Mouse (Mus musculus) embryonic facial prominence, embryonic 13.5 days (tissue): Measurements from ENCODE around the gene H2-M10.2. TPM values are rescaled to one million over a fixed set of nuclear protein-coding genes. Genes with fewer than 3 reads are reported as not detected.
"Not testable (repeated sequence)": the region's sequence is repeated elsewhere in the genome, so short reads cannot be mapped to it uniquely, and the experiment has no call there.

Source experiments
- ATAC-seq: fragments of 200-750 bp; cut with Nextera tagmentation; 2 replicates; pipeline ENCODE4 v1.8.0; 2017; ENCODE audit warnings: low read depth; ENCODE audit not compliant: insufficient number of reproducible peaks, insufficient read depth, low FRiP score, low TSS enrichment
- H3K27ac ChIP-seq: fragments of 300-500 bp; sonication (generic); 2 replicates; pipeline ENCODE4 v1.5.1; 2015; ENCODE audit warnings: moderate library complexity, mild to moderate bottlenecking, inconsistent platforms
- H3K27me3 ChIP-seq: fragments of 300-500 bp; sonication (generic); 2 replicates; pipeline ENCODE4 v1.6.1; 2015; ENCODE audit warnings: mild to moderate bottlenecking, inconsistent platforms
- H3K36me3 ChIP-seq: fragments of 300-500 bp; sonication (generic); 2 replicates; pipeline ENCODE4 v1.6.1; 2015; ENCODE audit warnings: mild to moderate bottlenecking, inconsistent platforms
- H3K4me1 ChIP-seq: fragments of 300-500 bp; sonication (generic); 2 replicates; pipeline ENCODE4 v1.6.1; 2015; ENCODE audit warnings: inconsistent platforms
- H3K4me2 ChIP-seq: fragments of 300-500 bp; sonication (generic); 2 replicates; pipeline ENCODE4 v1.6.1; 2015; ENCODE audit warnings: moderate library complexity, mild to moderate bottlenecking, inconsistent platforms
- H3K4me3 ChIP-seq: fragments of 300-500 bp; sonication (generic); 2 replicates; pipeline ENCODE4 v1.5.1; 2015; ENCODE audit warnings: mild to moderate bottlenecking, inconsistent platforms
- H3K9ac ChIP-seq: fragments of 300-500 bp; sonication (generic); 2 replicates; pipeline ENCODE4 v1.6.1; 2015; ENCODE audit warnings: mild to moderate bottlenecking, inconsistent platforms
- H3K9me3 ChIP-seq: fragments of 300-500 bp; sonication (generic); 2 replicates; pipeline ENCODE4 v1.6.1; 2016; ENCODE audit warnings: inconsistent platforms
- WGBS: fragments of 180-500 bp; shearing (Covaris S2); methylation state at CpG from one replicate; pipeline ENCODE4 v1.1.7; 2015; ENCODE audit warnings: mixed read lengths; 5-methylcytosine and 5-hydroxymethylcytosine counted together
- polyA plus RNA-seq: library from polyadenylated mRNA; unstranded; fragments of >200 nt; fragmentation: Nextera tagmentation; extraction: Ambion mirVana; gene quantifications from 2 replicates; pipeline ENCODE4 v1.2.1, GENCODE M21; 2015

The H2-M10.2 gene
- polyA plus RNA-seq, 1 experiment from 2014 or later: not detected

- no peak for ATAC-seq
- Histone ChIP-seq H3K4me2 (no peak overlapping the region), H3K4me1 (peaks cover 5% of the 10 kb centered on the region), H3K27ac (no peak overlapping the region), H3K36me3 (no peaks in the 10 kb centered on the region), H3K4me3 (no peak overlapping the region), H3K9ac (no peak overlapping the region), H3K9me3 (no peaks in the 10 kb centered on the region), H3K27me3 (peaks cover 29% of the 10 kb centered on the region)
- 86% methylated on average over 2 of the region's 2 CpGs for WGBS
These were observed 40.5 kb downstream of the H2-M10.2 start for GRCm38 (mm10) chr17:36245741-36246140.

GRCm38 (mm10) chr17:36244031-36244430 lies 42.3 kb downstream of the H2-M10.2 start:
- H3K9ac ChIP-seq: no peak overlapping the region
- H3K27ac ChIP-seq: no peak overlapping the region
- H3K4me2 ChIP-seq: no peak overlapping the region
- no peaks in the 10 kb centered on the region for H3K36me3 ChIP-seq
- no peak overlapping the region for H3K4me3 ChIP-seq
- ATAC-seq: no peak
- H3K4me1 ChIP-seq: peaks cover 10% of the 10 kb centered on the region
- peaks cover 19% of the 10 kb centered on the region for H3K27me3 ChIP-seq
- WGBS: 23% methylated on average over 5 of the region's 5 CpGs
- no peaks in the 10 kb centered on the region for H3K9me3 ChIP-seq

- 5% methylated on average over 5 of the region's 5 CpGs for WGBS
- peak; percentile 72 for ATAC-seq
- H3K27me3 ChIP-seq: peaks cover 30% of the 10 kb centered on the region
- no peak overlapping the region for H3K4me3 ChIP-seq
- no peaks in the 10 kb centered on the region for H3K9me3 ChIP-seq
- H3K27ac ChIP-seq: peak overlapping the region; percentile 39; the same call in 1 of the 2 replicates
- H3K4me1 ChIP-seq: peaks cover 17% of the 10 kb centered on the region
- peak overlapping the region; percentile 30 for H3K4me2 ChIP-seq
- H3K36me3 ChIP-seq: no peaks in the 10 kb centered on the region
- no peak overlapping the region for H3K9ac ChIP-seq
These were observed 45.6 kb downstream of the H2-M10.2 start for GRCm38 (mm10) chr17:36240637-36241213.

- WGBS: 3% methylated on average over 27 of the region's 27 CpGs
- 0 out of 2 replicates have a peak overlapping the region, but pooled peaks have one; percentile 34 for H3K27ac ChIP-seq
- no peaks in the 10 kb centered on the region for H3K9me3 ChIP-seq
- H3K9ac ChIP-seq: 0 out of 2 replicates have a peak overlapping the region, but pooled peaks have one; percentile 54
- H3K4me1 ChIP-seq: peaks cover 17% of the 10 kb centered on the region
- H3K4me2 ChIP-seq: peak overlapping the region; percentile 59
- H3K36me3 ChIP-seq: no peaks in the 10 kb centered on the region
- peak overlapping the region; percentile 36 for H3K4me3 ChIP-seq
- peaks cover 37% of the 10 kb centered on the region for H3K27me3 ChIP-seq
- peak; percentile 70; the same call in 1 of the 2 replicates for ATAC-seq
These were observed 48.9 kb downstream of the H2-M10.2 start for GRCm38 (mm10) chr17:36237321-36237921.

GRCm38 (mm10) chr17:36235300-36235699 lies 51.0 kb downstream of the H2-M10.2 start:
- not testable (repeated sequence) for H3K9ac ChIP-seq, H3K4me1 ChIP-seq, ATAC-seq, H3K4me2 ChIP-seq, H3K27ac ChIP-seq, H3K4me3 ChIP-seq, H3K9me3 ChIP-seq, H3K36me3 ChIP-seq
- 17% methylated on average over 9 of the region's 9 CpGs for WGBS
- peaks cover 37% of the 10 kb centered on the region for H3K27me3 ChIP-seq

Other genes with a start within 250 kb of the H2-M10.2 start
- gene H2-T22, start 243.7 kb downstream of the H2-M10.2 start, polyA plus RNA-seq: 20.1 and 21.0 TPM in 2 replicates
- not detected in 2 replicates for gene Gm6034, start 243.5 kb downstream of the H2-M10.2 start, polyA plus RNA-seq
- gene Gm11127, start 228.1 kb downstream of the H2-M10.2 start, polyA plus RNA-seq: not detected in 2 replicates
- gene Gm19684, start 164.8 kb downstream of the H2-M10.2 start, polyA plus RNA-seq: not detected in 2 replicates
- not detected in 2 replicates for gene Gm7030, start 157.1 kb downstream of the H2-M10.2 start, polyA plus RNA-seq
- 0.26 TPM in 1 of 2 replicates, not detected in the other for gene Gm8909, start 118.0 kb downstream of the H2-M10.2 start, polyA plus RNA-seq
- 0.80 TPM in 1 of 2 replicates, not detected in the other for gene H2-T3, start 96.2 kb downstream of the H2-M10.2 start, polyA plus RNA-seq
- gene Rpp21, start 28.4 kb downstream of the H2-M10.2 start, polyA plus RNA-seq: 92.3 and 118 TPM in 2 replicates
- 22.4 and 25.4 TPM in 2 replicates for gene Trim39, start 14.2 kb downstream of the H2-M10.2 start, polyA plus RNA-seq
- gene H2-M10.1, start 39.7 kb upstream of the H2-M10.2 start, polyA plus RNA-seq: not detected in 2 replicates
- not detected in 2 replicates for gene H2-M10.3, start 81.9 kb upstream of the H2-M10.2 start, polyA plus RNA-seq
- gene H2-M10.4, start 175.8 kb upstream of the H2-M10.2 start, polyA plus RNA-seq: not detected in 2 replicates